Mouse (Mus musculus) midbrain, embryonic 10.5 days (tissue): Measurements from ENCODE around the gene Spats2l. TPM values are rescaled to one million over a fixed set of nuclear protein-coding genes. Genes with fewer than 3 reads are reported as not detected.

Experiments used
- DNase-seq: peaks from one replicate; pipeline ENCODE4 v3.0.0-alpha.2; 2017; ENCODE audit warnings: low spot score
- H3K27ac ChIP-seq: fragments of 300-500 bp; sonication (generic); replicated peaks from 2 replicates; pipeline ENCODE4 v1.5.1; 2016; ENCODE audit warnings: mild to moderate bottlenecking
- H3K27me3 ChIP-seq: fragments of 300-500 bp; sonication (generic); 2 replicates; pipeline ENCODE4 v1.6.1; 2016; ENCODE audit warnings: low read depth, mild to moderate bottlenecking; ENCODE audit not compliant: poor library complexity, severe bottlenecking
- H3K36me3 ChIP-seq: fragments of 300-500 bp; sonication (generic); 2 replicates; pipeline ENCODE4 v1.6.1; 2016; ENCODE audit warnings: mild to moderate bottlenecking, moderate library complexity
- H3K4me1 ChIP-seq: fragments of 300-500 bp; sonication (generic); 2 replicates; pipeline ENCODE4 v1.6.1; 2016
- H3K4me3 ChIP-seq: fragments of 300-500 bp; sonication (generic); 2 replicates; pipeline ENCODE4 v1.5.1; 2016; ENCODE audit warnings: mild to moderate bottlenecking, moderate library complexity
- H3K9me3 ChIP-seq: fragments of 300-500 bp; sonication (generic); replicated peaks from 2 replicates; pipeline ENCODE4 v1.6.1; 2016; ENCODE audit warnings: mild to moderate bottlenecking
- WGBS: fragments of 180-500 bp; shearing (Covaris S2); methylation state at CpG from one replicate; pipeline ENCODE4 v1.1.7; 2016; 5-methylcytosine and 5-hydroxymethylcytosine counted together
- polyA plus RNA-seq: library from polyadenylated mRNA; unstranded; fragments of >200 nt; fragmentation: Nextera tagmentation; extraction: Ambion mirVana; gene quantifications from 2 replicates; pipeline ENCODE4 v1.2.1, GENCODE M21; 2016

Spats2l gene
- polyA plus RNA-seq = 22.4 and 28.4 TPM in 2 replicates

DNA sequence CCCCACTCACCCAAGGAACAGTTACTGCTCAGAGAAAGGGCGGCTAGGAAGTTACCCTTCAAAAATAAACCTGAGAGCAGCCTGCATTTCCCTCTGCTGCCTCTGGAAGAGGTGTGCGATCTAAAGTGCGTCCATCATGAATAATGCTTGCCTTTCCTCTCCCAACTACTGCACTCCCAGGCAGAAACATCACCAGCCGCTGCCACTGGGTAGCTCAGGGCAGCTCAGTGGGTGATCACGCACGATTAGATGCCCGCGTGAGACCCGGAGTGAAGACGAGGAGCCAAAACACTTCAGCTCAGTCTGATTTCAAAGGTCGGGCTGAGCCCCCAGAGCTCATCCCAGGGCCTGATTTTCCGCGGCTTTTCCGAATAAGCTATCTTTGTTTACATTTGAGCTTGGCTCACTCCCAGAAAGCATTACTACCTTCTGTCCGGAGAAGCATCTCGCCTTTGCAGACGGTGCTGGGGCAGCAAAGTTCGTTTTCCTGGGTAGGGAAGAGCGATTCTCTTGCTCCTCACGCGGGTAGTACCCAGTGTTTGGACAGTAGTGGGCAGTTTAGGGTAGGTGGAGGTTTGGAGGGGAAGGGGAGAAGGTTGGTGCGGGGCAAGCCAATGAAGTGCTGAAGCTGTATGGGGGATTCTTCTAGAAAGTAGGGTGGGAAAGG lies at the start of gene Spats2l:
Gene Spats2l, plus strand, starts transcription at position 162 of the 667 bp plus-strand sequence.
- peak within 1 kb of the TSS; percentile 85 for H3K4me3 ChIP-seq
- H3K27me3 ChIP-seq = no peaks in the 10 kb centered on the region; the same call in 1 of the 2 replicates
- under 1% methylated on average over 22 of the region's 22 CpGs for WGBS
- H3K4me1 ChIP-seq = peaks cover 29% of the 10 kb centered on the region
- peak; percentile 78 for DNase-seq
- H3K36me3 ChIP-seq = no peaks in the 10 kb centered on the region
- peak within 1 kb of the TSS; percentile 97 for H3K27ac ChIP-seq
- no peaks in the 10 kb centered on the region for H3K9me3 ChIP-seq

DNA sequence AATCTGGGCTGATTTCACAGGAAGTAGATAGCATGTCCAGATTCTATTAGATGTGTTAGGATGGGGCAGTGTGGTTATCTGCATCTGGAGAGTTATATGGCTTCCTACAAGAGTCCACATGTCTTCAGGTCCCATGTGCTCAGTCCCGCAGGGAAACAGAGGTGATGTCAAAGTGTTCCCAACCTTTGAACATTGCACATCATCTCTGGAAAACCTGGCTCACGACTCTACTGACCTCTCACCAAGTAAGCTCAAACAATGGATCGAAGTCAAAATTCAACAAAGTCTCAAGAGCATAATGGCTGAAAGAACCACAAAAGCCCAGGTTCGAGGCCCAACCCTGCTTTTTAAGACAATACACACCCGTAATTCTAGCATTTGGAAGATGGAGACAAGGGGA lies 48.7 kb upstream of the Spats2l start:
- 92% methylated on average over 5 of the region's 5 CpGs for WGBS
- Histone ChIP-seq H3K27ac (no peak overlapping the region), H3K9me3 (no peaks in the 10 kb centered on the region), H3K4me1 (no peaks in the 10 kb centered on the region), H3K36me3 (no peaks in the 10 kb centered on the region), H3K4me3 (no peak overlapping the region), H3K27me3 (no peaks in the 10 kb centered on the region)
- DNase-seq = no peak

DNA sequence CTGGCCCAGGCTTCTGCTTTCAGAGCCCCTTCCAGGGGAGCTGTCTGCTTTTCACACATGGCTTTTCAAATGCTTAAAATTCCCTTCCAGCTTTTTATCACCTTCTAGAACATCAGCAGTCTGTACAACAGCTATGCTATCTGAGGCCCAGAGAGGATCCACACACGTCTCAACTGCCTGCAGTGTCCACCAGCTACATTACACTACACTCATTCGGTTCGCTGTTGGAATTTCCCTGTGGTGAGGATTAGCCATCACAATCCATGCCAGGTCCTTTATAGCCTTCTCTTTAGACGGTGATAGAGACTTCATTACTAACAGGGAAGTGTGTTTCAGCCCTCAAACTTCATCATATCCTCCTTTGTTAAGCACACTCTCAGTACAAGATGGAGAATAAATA lies 38.1 kb upstream of the Spats2l start:
- no peaks in the 10 kb centered on the region for H3K27me3 ChIP-seq
- H3K27ac ChIP-seq = no peak overlapping the region
- WGBS = 50% methylated on average over 4 of the region's 4 CpGs
- no peaks in the 10 kb centered on the region for H3K4me1 ChIP-seq
- DNase-seq = no peak
- no peaks in the 10 kb centered on the region for H3K9me3 ChIP-seq
- H3K36me3 ChIP-seq = no peaks in the 10 kb centered on the region
- no peak overlapping the region for H3K4me3 ChIP-seq

DNA sequence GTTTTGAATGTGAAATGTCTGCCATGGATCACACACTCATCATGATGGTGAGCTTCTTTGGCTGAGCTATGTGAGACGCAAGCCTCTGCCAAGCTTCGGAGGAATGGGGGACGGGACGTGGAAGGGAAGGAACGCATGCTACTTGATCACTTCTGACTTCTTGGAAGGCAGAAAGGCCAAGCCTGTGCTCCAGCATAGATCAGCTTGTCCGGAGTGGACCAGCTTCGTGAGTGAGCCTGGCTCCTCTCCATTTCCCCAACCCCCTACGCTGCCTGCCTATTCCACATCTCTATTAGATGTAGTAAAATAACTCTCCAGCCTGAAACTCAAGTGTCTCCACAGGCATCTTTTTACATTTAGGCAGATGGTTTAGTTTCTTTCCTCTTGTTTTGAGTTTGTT lies 32.2 kb upstream of the Spats2l start:
- no peaks in the 10 kb centered on the region for H3K9me3 ChIP-seq
- no peak overlapping the region for H3K27ac ChIP-seq
- DNase-seq = no peak
- H3K36me3 ChIP-seq = no peaks in the 10 kb centered on the region
- H3K4me1 ChIP-seq = no peaks in the 10 kb centered on the region
- H3K4me3 ChIP-seq = no peak overlapping the region
- WGBS = 85% methylated on average over 8 of the region's 8 CpGs
- H3K27me3 ChIP-seq = no peaks in the 10 kb centered on the region

DNA sequence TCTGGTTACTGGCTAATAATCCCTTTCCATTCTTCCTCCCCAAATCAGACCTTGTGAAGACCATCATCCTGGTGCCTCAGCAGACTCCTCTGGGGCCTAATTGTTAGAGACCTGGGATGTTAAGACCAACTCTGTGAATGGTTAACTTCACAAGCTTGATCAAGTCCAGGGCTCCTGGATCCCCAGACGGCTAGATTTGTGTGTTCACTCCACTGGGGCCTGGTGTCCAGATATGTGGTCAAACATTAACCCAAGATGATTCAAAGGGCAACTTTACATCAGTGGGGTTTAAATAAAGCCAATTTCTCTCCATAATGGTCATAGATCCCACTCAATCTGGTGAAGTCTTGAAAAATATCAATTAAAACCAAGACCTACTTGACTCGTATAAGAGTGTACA lies 31.7 kb upstream of the Spats2l start:
- Histone ChIP-seq H3K9me3 (no peaks in the 10 kb centered on the region), H3K4me3 (no peak overlapping the region), H3K4me1 (no peaks in the 10 kb centered on the region), H3K27ac (no peak overlapping the region), H3K36me3 (no peaks in the 10 kb centered on the region), H3K27me3 (no peaks in the 10 kb centered on the region)
- WGBS = 85% methylated on average over 2 of the region's 2 CpGs
- DNase-seq = no peak

DNA sequence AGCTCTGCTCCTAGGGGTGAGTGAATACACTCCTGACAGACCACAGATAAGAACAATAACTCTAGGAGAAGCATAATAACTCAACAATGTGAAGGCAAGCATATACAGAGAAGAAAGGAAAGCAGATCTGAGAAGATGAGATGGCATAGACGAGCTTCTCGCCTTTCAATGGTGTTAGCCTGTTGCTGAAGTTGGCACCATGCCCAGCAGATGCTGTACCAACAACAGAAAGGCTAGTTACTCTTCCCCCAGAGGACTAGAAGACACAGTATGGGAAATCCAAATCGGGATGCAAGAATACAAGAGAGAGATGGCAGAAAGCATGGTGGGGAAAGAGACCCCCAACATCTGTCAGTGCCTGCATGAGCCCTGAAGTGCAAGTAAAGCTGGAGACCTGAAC lies 22.2 kb upstream of the Spats2l start:
- no peak overlapping the region for H3K4me3 ChIP-seq
- 95% methylated on average over 3 of the region's 3 CpGs for WGBS
- no peak for DNase-seq

DNA sequence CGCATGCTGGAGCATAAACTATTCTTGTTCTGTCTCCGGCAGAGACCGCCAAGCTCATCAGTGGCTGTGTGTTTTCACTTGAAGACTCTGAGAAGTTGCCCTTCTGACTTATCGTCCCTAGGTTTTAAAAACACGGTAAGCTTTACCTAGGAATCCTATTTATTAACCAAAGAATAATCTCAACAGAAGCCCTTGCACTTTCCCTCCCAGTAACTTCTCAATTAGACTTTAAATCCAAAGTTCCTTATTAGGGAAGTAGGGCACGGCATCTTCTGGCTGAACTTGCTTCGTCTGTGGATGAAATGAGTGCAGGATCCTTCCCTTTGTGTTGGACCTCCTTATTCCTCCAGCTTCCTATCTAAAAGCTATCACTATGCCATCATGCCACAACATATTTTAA lies 7.6 kb upstream of the Spats2l start:
- DNase-seq = no peak
- 93% methylated on average over 7 of the region's 7 CpGs for WGBS
- H3K27ac ChIP-seq = no peak overlapping the region
- H3K9me3 ChIP-seq = no peaks in the 10 kb centered on the region
- no peak overlapping the region for H3K4me3 ChIP-seq
- H3K4me1 ChIP-seq = no peaks in the 10 kb centered on the region
- no peaks in the 10 kb centered on the region for H3K27me3 ChIP-seq
- H3K36me3 ChIP-seq = no peaks in the 10 kb centered on the region

More for the DNA sequence above, 22.2 kb upstream of the Spats2l start:
- no peaks in the 10 kb centered on the region for H3K4me1 ChIP-seq
- no peak overlapping the region for H3K27ac ChIP-seq
- H3K9me3 ChIP-seq = no peaks in the 10 kb centered on the region
- H3K36me3 ChIP-seq = no peaks in the 10 kb centered on the region
- no peaks in the 10 kb centered on the region for H3K27me3 ChIP-seq

DNA sequence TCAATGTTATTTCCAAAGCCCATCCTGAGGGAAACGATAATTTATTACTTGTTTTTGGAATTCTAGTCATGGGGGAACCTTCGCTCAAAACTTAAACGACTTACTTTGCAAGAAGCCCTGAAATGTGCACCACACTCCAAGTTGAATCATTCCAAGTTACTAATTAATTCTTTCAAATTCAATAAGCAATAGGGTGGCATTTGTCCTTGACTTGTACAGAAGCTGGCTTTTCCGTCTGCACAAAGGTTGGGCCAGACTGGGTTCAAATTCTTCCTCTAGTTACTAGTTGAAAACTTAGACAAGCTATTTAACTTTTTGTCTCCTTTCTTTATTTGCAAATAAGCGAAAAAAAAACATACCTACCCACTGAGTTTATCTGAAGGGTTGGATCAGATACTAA lies 636 bp upstream of the Spats2l start:
- Histone ChIP-seq H3K4me1 (peaks cover 29% of the 10 kb centered on the region), H3K27me3 (no peaks in the 10 kb centered on the region; the same call in 1 of the 2 replicates), H3K27ac (no peak overlapping the region), H3K9me3 (no peaks in the 10 kb centered on the region), H3K4me3 (no peak overlapping the region), H3K36me3 (no peaks in the 10 kb centered on the region)
- no peak for DNase-seq
- WGBS = 87% methylated on average over 5 of the region's 5 CpGs

DNA sequence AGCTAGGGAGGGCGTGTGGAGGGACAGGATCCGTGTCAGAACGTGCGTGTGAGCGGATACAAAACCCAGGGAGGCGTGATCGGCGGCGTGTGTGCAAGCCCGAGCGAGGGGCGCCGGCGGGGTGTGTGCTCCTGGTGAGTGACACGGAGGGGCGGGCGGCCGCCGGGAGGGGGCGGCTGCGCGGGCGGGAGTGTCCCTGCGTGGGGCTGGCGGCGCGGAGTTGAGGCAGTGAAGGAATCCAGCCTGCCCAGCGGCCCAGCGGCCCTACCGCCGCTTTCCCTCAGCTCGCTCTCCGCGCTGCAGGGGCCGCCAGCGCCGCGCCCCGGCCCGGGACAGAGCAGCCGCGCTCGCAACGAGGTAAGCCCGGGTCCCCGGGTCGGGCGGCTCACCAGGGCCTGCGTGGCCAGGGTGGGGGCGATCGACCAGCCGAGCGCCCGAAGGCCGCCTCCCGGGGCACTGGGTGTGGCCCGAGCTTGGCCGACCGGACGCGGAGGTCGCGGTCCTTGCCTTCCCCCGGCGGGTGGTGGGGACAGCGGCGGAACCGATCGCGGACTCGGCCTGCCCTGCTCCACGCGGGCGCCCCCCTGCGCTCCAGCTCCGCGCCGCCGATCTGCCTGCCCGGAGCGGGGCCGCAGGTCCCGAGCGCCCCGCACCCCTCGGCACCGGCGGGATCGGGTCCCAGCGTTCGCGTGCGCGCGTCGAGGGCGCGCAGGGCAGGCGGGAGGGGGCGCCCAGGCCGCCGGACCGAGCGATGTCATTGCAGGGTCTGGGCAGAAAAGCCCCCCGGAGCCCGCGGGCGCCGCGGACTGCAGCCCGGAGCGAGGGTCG lies 920 bp downstream of the Spats2l start:
- H3K4me3 ChIP-seq = peak overlapping the region; percentile 85
- no peaks in the 10 kb centered on the region; the same call in 1 of the 2 replicates for H3K27me3 ChIP-seq
- peak overlapping the region; percentile 97 for H3K27ac ChIP-seq
- DNase-seq = peak; percentile 79
- H3K9me3 ChIP-seq = no peaks in the 10 kb centered on the region
- WGBS = under 1% methylated on average over 106 of the region's 113 CpGs
- no peaks in the 10 kb centered on the region for H3K36me3 ChIP-seq
- H3K4me1 ChIP-seq = peaks cover 29% of the 10 kb centered on the region

DNA sequence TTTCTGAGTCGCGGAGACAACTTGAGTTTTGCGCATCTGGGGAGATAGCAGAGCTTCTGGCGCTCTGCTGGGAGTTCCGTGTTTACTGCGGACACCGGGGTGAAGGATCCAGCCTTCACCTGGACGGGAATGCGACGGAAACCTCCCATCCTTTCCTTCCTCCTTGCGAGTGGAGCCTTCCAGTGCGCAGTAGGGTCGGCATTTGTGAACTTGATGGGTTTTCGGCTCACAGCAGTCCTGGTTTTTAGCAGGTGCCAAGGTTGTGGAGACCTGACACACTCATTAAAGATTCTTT lies 1.5 kb downstream of the Spats2l start:
- H3K36me3 ChIP-seq = no peaks in the 10 kb centered on the region
- H3K27ac ChIP-seq = peak overlapping the region; percentile 97
- no peaks in the 10 kb centered on the region; the same call in 1 of the 2 replicates for H3K27me3 ChIP-seq
- no peak for DNase-seq
- WGBS = 0% methylated on average over 14 of the region's 14 CpGs
- peaks cover 29% of the 10 kb centered on the region for H3K4me1 ChIP-seq
- H3K4me3 ChIP-seq = peak overlapping the region; percentile 85
- H3K9me3 ChIP-seq = no peaks in the 10 kb centered on the region

DNA sequence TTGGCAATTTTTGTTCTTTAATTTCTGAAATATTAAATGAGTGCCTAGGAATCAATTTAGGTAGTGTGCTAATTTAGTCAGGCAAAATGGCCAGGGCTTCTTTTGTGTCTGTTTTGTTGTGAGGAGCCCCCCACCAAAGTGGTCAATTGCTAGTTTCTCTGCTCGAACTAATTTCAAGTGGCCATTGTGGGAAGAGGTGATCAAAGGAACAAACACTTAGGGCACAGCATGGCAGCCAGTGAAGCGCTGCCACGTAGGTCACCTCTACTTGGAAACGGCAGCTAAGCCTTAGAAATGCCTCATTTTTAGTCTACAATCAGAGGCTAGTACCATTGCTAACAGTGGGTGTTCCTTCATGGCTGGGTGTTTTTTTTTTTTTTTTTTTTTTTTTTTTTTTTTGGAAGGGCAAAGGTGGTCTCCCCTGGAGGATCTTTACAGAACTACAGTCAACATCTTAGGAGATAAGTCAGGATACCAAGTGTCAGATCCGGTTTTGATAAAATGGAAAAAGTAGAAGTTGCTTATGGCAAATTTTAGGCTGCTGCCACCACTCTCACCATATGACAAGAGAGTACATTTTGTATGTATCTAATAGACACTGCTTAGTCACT lies 2.8 kb downstream of the Spats2l start:
- Histone ChIP-seq H3K4me3 (peak overlapping the region; percentile 85; the same call in 1 of the 2 replicates), H3K4me1 (peaks cover 29% of the 10 kb centered on the region), H3K27me3 (no peaks in the 10 kb centered on the region; the same call in 1 of the 2 replicates), H3K9me3 (no peaks in the 10 kb centered on the region), H3K27ac (no peak overlapping the region), H3K36me3 (no peaks in the 10 kb centered on the region)
- peak; percentile 27 for DNase-seq
- WGBS = 18% methylated on average over 5 of the region's 5 CpGs

DNA sequence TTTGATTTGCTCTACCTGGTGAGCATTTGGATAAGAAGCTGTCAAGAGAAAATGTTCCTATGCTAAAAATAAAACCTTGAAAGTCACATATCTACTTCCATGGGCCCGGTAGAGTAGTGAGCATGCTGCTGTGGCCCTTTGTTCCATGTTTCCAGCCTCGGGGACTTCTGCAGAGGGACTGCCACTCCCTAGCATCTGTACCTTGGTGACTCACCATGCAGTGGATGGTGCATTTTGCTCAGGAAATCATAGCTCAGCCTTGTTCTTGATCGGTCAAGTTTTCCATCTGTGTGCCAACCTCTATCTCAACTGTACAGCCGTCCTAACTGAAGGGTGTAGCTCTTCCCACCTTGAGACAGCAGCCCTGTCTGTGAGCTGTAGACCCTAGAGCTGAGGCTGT lies 10.3 kb downstream of the Spats2l start:
- Histone ChIP-seq H3K4me3 (no peak overlapping the region), H3K4me1 (no peaks in the 10 kb centered on the region), H3K9me3 (no peaks in the 10 kb centered on the region), H3K36me3 (no peaks in the 10 kb centered on the region), H3K27me3 (no peaks in the 10 kb centered on the region), H3K27ac (no peak overlapping the region)
- 87% methylated on average over 4 of the region's 4 CpGs for WGBS
- DNase-seq = no peak

DNA sequence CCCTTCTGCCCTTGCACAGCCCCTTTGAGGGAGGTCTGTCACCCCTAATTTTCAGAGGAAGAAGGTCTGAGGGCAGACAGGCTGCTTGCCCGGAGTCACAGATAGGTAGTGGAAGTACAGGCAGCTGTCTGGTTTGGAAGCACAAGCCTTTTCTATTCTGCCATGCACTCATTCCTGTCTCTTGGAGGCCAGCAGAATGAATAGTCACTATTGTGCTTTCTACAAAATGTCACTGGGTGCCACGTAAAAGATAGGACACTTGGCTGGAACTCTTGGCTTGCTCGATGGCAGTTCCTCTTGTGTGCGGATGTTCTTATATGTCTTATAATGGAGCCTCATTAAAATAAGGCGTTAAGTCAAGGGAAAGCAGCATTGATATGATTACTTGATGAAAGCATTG lies 15.9 kb downstream of the Spats2l start:
- DNase-seq = no peak
- Histone ChIP-seq H3K27me3 (no peaks in the 10 kb centered on the region), H3K4me3 (no peak overlapping the region), H3K27ac (no peak overlapping the region), H3K9me3 (no peaks in the 10 kb centered on the region), H3K4me1 (no peaks in the 10 kb centered on the region), H3K36me3 (no peaks in the 10 kb centered on the region)
- 90% methylated on average over 5 of the region's 5 CpGs for WGBS
